Mouse (Mus musculus): ENCODE results near the gene Me3.
"Not testable (repeated sequence)": the region's sequence is repeated elsewhere in the genome, so short reads cannot be mapped to it uniquely, and the experiment has no call there.

The Me3 gene

GRCm38 (mm10) chr7:89713059-89713458 is 80.9 kb downstream of the Me3 start:
- in situ Hi-C loops (cut with MboI; ENCODE audit: low pct_unique_long_range_greater_than_20kb in 1 of 2, low sequenced_read_pairs in 2 of 2, unreplicated experiment in 1 of 2), result no loop called here

DNA sequence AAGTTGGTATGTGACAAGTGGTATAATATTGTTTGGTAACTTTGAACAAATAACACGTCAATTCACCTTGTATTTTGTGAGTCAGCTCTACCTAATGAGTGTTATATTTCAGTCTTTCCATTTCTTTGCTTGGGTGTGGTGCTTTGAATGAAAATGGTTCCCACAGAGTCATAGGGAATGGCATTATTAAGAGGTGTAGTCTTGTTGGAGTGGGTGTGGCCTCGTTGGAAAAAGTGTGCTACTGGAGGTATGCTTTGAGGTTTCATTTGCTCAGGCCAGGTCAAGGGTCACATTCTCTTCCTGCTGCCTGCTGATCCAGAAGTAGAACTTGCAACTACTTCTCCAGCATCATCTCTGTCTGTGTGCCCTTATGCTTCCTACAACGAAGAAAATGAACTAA is 84.0 kb downstream of the Me3 start:
- in situ Hi-C loops (cut with MboI; ENCODE audit: low pct_unique_long_range_greater_than_20kb in 1 of 2, low sequenced_read_pairs in 2 of 2, unreplicated experiment in 1 of 2), result no loop called here

DNA sequence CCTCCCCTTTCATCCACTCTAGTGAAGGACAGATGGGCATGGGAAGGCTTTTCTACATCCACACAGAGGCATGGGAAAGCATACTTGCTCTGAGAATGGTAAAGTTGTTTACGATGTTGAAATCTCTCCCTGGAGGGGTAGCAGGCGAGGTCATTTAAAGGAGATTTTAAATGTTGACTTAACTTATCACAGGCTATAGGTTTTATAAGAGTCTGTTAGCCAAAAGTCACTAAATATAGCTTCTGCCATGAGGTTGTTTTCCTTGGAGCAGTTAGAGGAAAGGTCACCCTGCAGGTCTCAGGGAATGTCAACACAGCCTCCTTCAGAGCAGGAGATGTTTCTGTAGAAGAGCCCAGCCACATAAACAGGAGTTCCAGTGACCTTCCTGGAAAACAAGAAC is 85.3 kb downstream of the Me3 start:
- in situ Hi-C loops (cut with MboI; ENCODE audit: low pct_unique_long_range_greater_than_20kb in 1 of 2, low sequenced_read_pairs in 2 of 2, unreplicated experiment in 1 of 2), result no loop called here

GRCm38 (mm10) chr7:89718264-89718663 is 86.1 kb downstream of the Me3 start:
- in situ Hi-C loops (cut with MboI; ENCODE audit: low pct_unique_long_range_greater_than_20kb in 1 of 2, low sequenced_read_pairs in 2 of 2, unreplicated experiment in 1 of 2), result no loop called here

GRCm38 (mm10) chr7:89720256-89720655 is 88.1 kb downstream of the Me3 start:
- in situ Hi-C loops (cut with MboI; ENCODE audit: low pct_unique_long_range_greater_than_20kb in 1 of 2, low sequenced_read_pairs in 2 of 2, unreplicated experiment in 1 of 2), result no loop called here

DNA sequence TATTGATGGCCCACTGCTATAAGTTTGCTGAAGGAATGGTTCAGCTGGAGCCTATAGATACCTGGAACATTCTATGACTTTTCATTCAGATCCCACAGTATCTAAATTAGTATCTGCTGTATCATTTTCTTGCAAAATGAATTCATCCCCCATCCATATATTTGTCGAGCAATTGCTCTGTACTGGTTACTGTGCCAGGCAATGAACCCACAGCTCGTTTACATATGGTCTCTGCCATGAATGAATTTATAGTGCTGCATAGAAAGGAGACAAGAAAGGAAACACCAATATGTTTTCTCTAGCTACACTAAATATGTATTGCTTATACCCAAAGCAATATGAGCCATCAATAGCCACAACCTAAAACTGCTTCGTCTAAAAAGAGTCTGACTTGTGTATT is 94.5 kb downstream of the Me3 start:
- in situ Hi-C loops (cut with MboI; ENCODE audit: low pct_unique_long_range_greater_than_20kb in 1 of 2, low sequenced_read_pairs in 2 of 2, unreplicated experiment in 1 of 2), result no loop called here

GRCm38 (mm10) chr7:89727615-89728014 is 95.4 kb downstream of the Me3 start:
- in situ Hi-C loops (cut with MboI; ENCODE audit: low pct_unique_long_range_greater_than_20kb in 1 of 2, low sequenced_read_pairs in 2 of 2, unreplicated experiment in 1 of 2), result no loop called here

- in situ Hi-C loops (cut with MboI; ENCODE audit: low pct_unique_long_range_greater_than_20kb in 1 of 2, low sequenced_read_pairs in 2 of 2, unreplicated experiment in 1 of 2), result no loop called here
Measured at GRCm38 (mm10) chr7:89728393-89728792, 96.2 kb downstream of the Me3 start.

DNA sequence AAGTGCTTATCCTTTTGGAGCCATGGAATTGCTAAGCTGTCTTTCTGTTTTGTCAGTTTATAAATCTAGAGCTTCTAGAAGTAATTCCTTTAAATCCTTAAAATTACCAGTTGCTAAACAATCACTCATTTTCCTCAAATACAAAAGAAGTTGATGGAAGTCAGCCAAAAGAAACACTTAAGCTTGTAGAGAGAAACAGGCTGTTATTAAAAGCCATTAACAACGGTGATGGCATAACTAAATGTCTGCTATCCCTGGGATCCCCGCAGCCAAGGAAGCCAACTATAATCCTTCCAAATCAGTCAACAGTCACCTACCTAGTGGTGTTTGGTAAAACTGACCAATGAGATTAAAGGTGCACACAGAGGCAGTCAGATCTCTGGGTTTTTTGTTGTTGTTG is 98.3 kb downstream of the Me3 start:
- in situ Hi-C loops (cut with MboI; ENCODE audit: low pct_unique_long_range_greater_than_20kb in 1 of 2, low sequenced_read_pairs in 2 of 2, unreplicated experiment in 1 of 2), result no loop called here

DNA sequence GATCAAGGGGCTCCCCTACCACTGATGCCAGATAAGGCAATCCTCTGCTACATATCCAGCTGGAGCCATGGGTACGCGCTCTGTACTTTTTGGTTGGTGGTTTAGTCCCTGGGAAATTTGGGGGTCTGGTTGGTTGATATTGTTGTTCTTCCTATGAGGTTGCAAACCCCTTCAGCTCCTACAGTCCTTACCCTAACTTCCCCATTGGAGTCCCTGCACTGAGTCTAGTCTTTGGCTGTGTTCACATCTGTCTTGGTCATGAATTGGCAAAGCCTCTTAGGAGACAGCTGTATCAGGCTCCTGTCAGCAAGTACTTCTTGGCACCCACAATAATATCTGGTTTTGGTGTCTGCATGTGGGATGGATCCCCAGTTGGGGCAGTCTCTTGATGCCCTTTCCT is 98.9 kb downstream of the Me3 start:
- in situ Hi-C loops (cut with MboI; ENCODE audit: low pct_unique_long_range_greater_than_20kb in 1 of 2, low sequenced_read_pairs in 2 of 2, unreplicated experiment in 1 of 2), result not testable (repeated sequence)

- in situ Hi-C loops (cut with MboI; ENCODE audit: low pct_unique_long_range_greater_than_20kb in 1 of 2, low sequenced_read_pairs in 2 of 2, unreplicated experiment in 1 of 2), result no loop called here
Measured at GRCm38 (mm10) chr7:89748415-89748814, 116.2 kb downstream of the Me3 start.

- in situ Hi-C loops (cut with MboI; ENCODE audit: low pct_unique_long_range_greater_than_20kb in 1 of 2, low sequenced_read_pairs in 2 of 2, unreplicated experiment in 1 of 2), result no loop called here
Measured at GRCm38 (mm10) chr7:89749183-89749582, 117.0 kb downstream of the Me3 start.

DNA sequence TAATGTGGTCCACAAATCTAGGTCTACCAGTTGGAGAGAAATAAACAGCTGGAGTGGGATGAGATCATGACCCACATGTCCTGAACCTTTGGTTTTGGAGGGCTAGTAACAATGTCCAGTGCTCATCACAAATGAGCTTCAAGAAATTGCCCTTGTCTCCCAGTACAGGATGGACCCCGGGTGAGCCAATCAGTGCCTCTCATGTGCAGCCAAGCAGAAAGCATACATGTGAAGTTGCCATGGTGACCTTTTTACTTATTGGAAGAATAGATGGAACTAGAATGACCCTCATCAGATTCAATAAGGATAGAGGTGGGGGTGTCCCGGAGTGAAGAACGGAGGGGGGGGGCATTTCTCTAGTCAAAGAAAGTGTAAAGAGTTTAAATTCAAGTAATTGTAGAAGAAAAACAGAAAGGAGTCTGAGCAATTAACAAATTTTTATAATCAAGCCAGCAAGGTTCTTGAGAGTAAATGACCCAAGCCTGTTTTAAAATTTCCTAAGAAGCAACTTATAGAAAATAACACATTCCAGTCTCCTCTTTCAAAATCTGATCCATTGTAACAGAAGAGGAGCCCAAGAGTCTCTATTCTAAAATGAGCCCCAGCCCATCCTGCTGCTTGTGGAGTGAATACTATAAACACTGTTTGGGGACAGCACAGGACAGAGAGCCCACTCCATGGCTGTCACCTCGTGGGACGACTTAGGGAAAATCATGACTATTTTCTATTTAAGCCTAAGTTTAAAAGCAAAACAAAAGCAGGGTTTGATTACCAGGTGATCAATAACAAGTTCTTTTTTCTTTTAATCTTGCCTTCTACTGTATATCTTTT is 134.7 kb downstream of the Me3 start:
- in situ Hi-C loops (cut with MboI; ENCODE audit: low pct_unique_long_range_greater_than_20kb in 1 of 2, low sequenced_read_pairs in 2 of 2, unreplicated experiment in 1 of 2), result no loop called here

- in situ Hi-C loops (cut with MboI; ENCODE audit: low pct_unique_long_range_greater_than_20kb in 1 of 2, low sequenced_read_pairs in 2 of 2, unreplicated experiment in 1 of 2), result no loop called here
Measured at GRCm38 (mm10) chr7:89769106-89769896, 137.1 kb downstream of the Me3 start.

GRCm38 (mm10) chr7:89770021-89770420 is 137.8 kb downstream of the Me3 start:
- in situ Hi-C loops (cut with MboI; ENCODE audit: low pct_unique_long_range_greater_than_20kb in 1 of 2, low sequenced_read_pairs in 2 of 2, unreplicated experiment in 1 of 2), result no loop called here

- in situ Hi-C loops (cut with MboI; ENCODE audit: low pct_unique_long_range_greater_than_20kb in 1 of 2, low sequenced_read_pairs in 2 of 2, unreplicated experiment in 1 of 2), result no loop called here
Measured at GRCm38 (mm10) chr7:89772906-89773305, 140.7 kb downstream of the Me3 start.

GRCm38 (mm10) chr7:89773352-89773921 is 141.2 kb downstream of the Me3 start:
- in situ Hi-C loops (cut with MboI; ENCODE audit: low pct_unique_long_range_greater_than_20kb in 1 of 2, low sequenced_read_pairs in 2 of 2, unreplicated experiment in 1 of 2), result no loop called here

- in situ Hi-C loops (cut with MboI; ENCODE audit: low pct_unique_long_range_greater_than_20kb in 1 of 2, low sequenced_read_pairs in 2 of 2, unreplicated experiment in 1 of 2), result no loop called here
Measured at GRCm38 (mm10) chr7:89773926-89774325, 141.7 kb downstream of the Me3 start.

DNA sequence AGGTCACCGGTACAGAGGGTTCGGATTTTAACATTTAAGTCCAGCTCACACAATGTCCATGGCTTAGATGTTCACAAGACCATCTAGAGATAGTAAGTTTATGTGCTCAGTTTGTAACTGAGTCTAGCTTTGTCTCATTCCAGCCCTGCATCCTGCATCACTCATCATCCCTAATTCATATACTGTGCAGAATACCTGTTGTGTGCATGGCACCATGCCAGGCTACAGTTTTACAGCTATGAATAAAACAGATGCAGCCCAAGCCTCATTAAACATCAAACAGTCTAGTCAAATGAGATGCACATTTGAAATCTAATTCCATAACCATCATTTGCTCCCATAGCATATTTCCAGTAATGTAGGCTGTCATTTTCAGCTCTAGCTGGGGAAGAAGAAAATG is 143.7 kb downstream of the Me3 start:
- in situ Hi-C loops (cut with MboI; ENCODE audit: low pct_unique_long_range_greater_than_20kb in 1 of 2, low sequenced_read_pairs in 2 of 2, unreplicated experiment in 1 of 2), result no loop called here

All from mouse embryonic stem cell (cell line).